29 mouse cellular contexts compared by ENCODE assay signal in genomic region chr12:86988227-86988626, GRCm38 (mm10). TPM values are rescaled to one million over a fixed set of nuclear protein-coding genes. Genes with fewer than 3 reads are reported as not detected.
DNase-seq lines count a peak whose midpoint lies in the region; ATAC-seq and TF ChIP-seq lines count a peak whose summit lies in the region.
"Had no signal": no experiment of that assay in that cellular context is flagged by ENCODE, and none has a peak within 500 bp of the region (broad histone marks: within the 10 kb centered on the region; RNA-seq: fewer than 3 reads in every experiment).

No protein-coding gene starts in this region.

- DNase-seq in forebrain, postnatal 0 days, result no peak
- no peak for DNase-seq in midbrain, embryonic 14.5 days
- no peak for DNase-seq in midbrain, postnatal 0 days (ENCODE audit: low spot score)
- DNase-seq: adrenal gland, adult 2 months; adrenal gland, postnatal 10 days; adrenal gland, postnatal 25 days; B cell, adult 2 months; cerebellum, adult 11 months; cerebellum, adult 18-20 months; cerebellum, adult 8-10 months; cerebellum, adult 9-11 months; cerebellum, postnatal 36 days; embryo, embryonic 11 days had no signal

- no peaks in the 10 kb centered on the region for H3K36me3 ChIP-seq in forebrain, postnatal 0 days (ENCODE audit: insufficient read depth)
- no peaks in the 10 kb centered on the region for H3K36me3 ChIP-seq in forebrain, embryonic 16.5 days (ENCODE audit: control insufficient read depth, insufficient read depth)
- H3K36me3 ChIP-seq in hindbrain, embryonic 15.5 days, result no peaks in the 10 kb centered on the region
- H3K36me3 ChIP-seq in hindbrain, embryonic 16.5 days (ENCODE audit: control insufficient read depth, insufficient read depth, low read length), result no peaks in the 10 kb centered on the region
- H3K36me3 ChIP-seq in midbrain, embryonic 15.5 days (replicated peaks), result no peaks in the 10 kb centered on the region
- H3K36me3 ChIP-seq in midbrain, embryonic 14.5 days (ENCODE audit: control insufficient read depth, insufficient read depth, low read length), result no peaks in the 10 kb centered on the region
- peaks cover 3% of the 10 kb centered on the region; the same call in 1 of the 2 replicates for H3K36me3 ChIP-seq in midbrain, postnatal 0 days (ENCODE audit: insufficient read depth, low read length)
- no peaks in the 10 kb centered on the region for H3K36me3 ChIP-seq in midbrain, embryonic 13.5 days
- H3K36me3 ChIP-seq: embryonic facial prominence, embryonic 13.5 days; embryonic facial prominence, embryonic 15.5 days; forebrain, embryonic 10.5 days; forebrain, embryonic 12.5 days had no signal

- no peaks in the 10 kb centered on the region for H3K27me3 ChIP-seq in forebrain, postnatal 0 days (ENCODE audit: insufficient read depth, low read length)
- H3K27me3 ChIP-seq in forebrain, embryonic 16.5 days (replicated peaks; ENCODE audit: control insufficient read depth, insufficient read depth, low read length), result peaks cover 22% of the 10 kb centered on the region
- peaks cover 27% of the 10 kb centered on the region for H3K27me3 ChIP-seq in hindbrain, embryonic 15.5 days
- H3K27me3 ChIP-seq in hindbrain, embryonic 16.5 days (replicated peaks; ENCODE audit: control insufficient read depth, insufficient read depth, low read length), result peaks cover 15% of the 10 kb centered on the region
- peaks cover 28% of the 10 kb centered on the region for H3K27me3 ChIP-seq in midbrain, embryonic 15.5 days (replicated peaks)
- H3K27me3 ChIP-seq in midbrain, embryonic 14.5 days (ENCODE audit: control insufficient read depth, insufficient read depth, low read length), result peaks cover 49% of the 10 kb centered on the region
- H3K27me3 ChIP-seq in midbrain, postnatal 0 days (ENCODE audit: insufficient read depth, low read length), result peaks cover 7% of the 10 kb centered on the region; the same call in 1 of the 2 replicates
- H3K27me3 ChIP-seq in midbrain, embryonic 13.5 days, result peaks cover 81% of the 10 kb centered on the region

- no peak overlapping the region for H3K9ac ChIP-seq in forebrain, postnatal 0 days
- no peak overlapping the region for H3K9ac ChIP-seq in forebrain, embryonic 16.5 days (replicated peaks; ENCODE audit: low read depth, low read length)
- no peak overlapping the region for H3K9ac ChIP-seq in hindbrain, embryonic 15.5 days
- H3K9ac ChIP-seq in hindbrain, embryonic 16.5 days (ENCODE audit: low read depth, low read length), result no peak overlapping the region; the same call in 1 of the 2 replicates
- H3K9ac ChIP-seq in midbrain, embryonic 15.5 days, result no peak overlapping the region
- no peak overlapping the region for H3K9ac ChIP-seq in midbrain, embryonic 14.5 days (replicated peaks; ENCODE audit: low read length)
- H3K9ac ChIP-seq in midbrain, postnatal 0 days (replicated peaks; ENCODE audit: low read length, poor library complexity, severe bottlenecking), result no peak overlapping the region
- no peak overlapping the region for H3K9ac ChIP-seq in midbrain, embryonic 13.5 days (replicated peaks)
- H3K9ac ChIP-seq: embryonic facial prominence, embryonic 13.5 days; embryonic facial prominence, embryonic 15.5 days; forebrain, embryonic 12.5 days had no signal

- H3K27ac ChIP-seq in forebrain, postnatal 0 days (ENCODE audit: low read depth, low read length), result no peak overlapping the region
- H3K27ac ChIP-seq in forebrain, embryonic 16.5 days (ENCODE audit: low read length), result no peak overlapping the region
- no peak overlapping the region for H3K27ac ChIP-seq in hindbrain, embryonic 15.5 days (replicated peaks)
- H3K27ac ChIP-seq in hindbrain, embryonic 16.5 days (ENCODE audit: low read depth, low read length), result no peak overlapping the region
- no peak overlapping the region for H3K27ac ChIP-seq in midbrain, embryonic 15.5 days
- H3K27ac ChIP-seq in midbrain, embryonic 14.5 days (replicated peaks; ENCODE audit: low read depth, low read length), result no peak overlapping the region
- H3K27ac ChIP-seq in midbrain, postnatal 0 days (ENCODE audit: low read depth, low read length), result no peak overlapping the region
- no peak overlapping the region for H3K27ac ChIP-seq in midbrain, embryonic 13.5 days
- H3K27ac ChIP-seq: embryonic facial prominence, embryonic 13.5 days; embryonic facial prominence, embryonic 15.5 days; forebrain, embryonic 10.5 days; forebrain, embryonic 12.5 days had no signal

- no peak overlapping the region for H3K4me3 ChIP-seq in forebrain, postnatal 0 days (ENCODE audit: low read depth, low read length)
- no peak overlapping the region for H3K4me3 ChIP-seq in forebrain, embryonic 16.5 days (replicated peaks; ENCODE audit: low read length)
- H3K4me3 ChIP-seq in hindbrain, embryonic 15.5 days, result no peak overlapping the region
- no peak overlapping the region for H3K4me3 ChIP-seq in hindbrain, embryonic 16.5 days (ENCODE audit: low read length)
- H3K4me3 ChIP-seq in midbrain, embryonic 15.5 days, result no peak overlapping the region
- H3K4me3 ChIP-seq in midbrain, embryonic 14.5 days (replicated peaks; ENCODE audit: low read depth, low read length), result no peak overlapping the region
- no peak overlapping the region for H3K4me3 ChIP-seq in midbrain, postnatal 0 days (ENCODE audit: low read depth, low read length)
- no peak overlapping the region for H3K4me3 ChIP-seq in midbrain, embryonic 13.5 days (replicated peaks)
- H3K4me3 ChIP-seq: embryonic facial prominence, embryonic 13.5 days; embryonic facial prominence, embryonic 15.5 days; erythroblast, embryonic 14.5 days; forebrain, embryonic 10.5 days; forebrain, embryonic 12.5 days had no signal

- no peak for ATAC-seq in forebrain, postnatal 0 days
- ATAC-seq in forebrain, embryonic 16.5 days, result no peak
- ATAC-seq in hindbrain, embryonic 15.5 days (ENCODE audit: low FRiP score, low read depth), result no peak
- no peak for ATAC-seq in hindbrain, embryonic 16.5 days
- ATAC-seq in midbrain, embryonic 15.5 days (replicated peaks), result no peak
- ATAC-seq in midbrain, embryonic 14.5 days (ENCODE audit: low FRiP score, low TSS enrichment), result no peak
- ATAC-seq in midbrain, postnatal 0 days (ENCODE audit: low FRiP score), result no peak
- no peak for ATAC-seq in midbrain, embryonic 13.5 days
- ATAC-seq: CD4-positive, CD25-positive, alpha-beta regulatory T cell, adult 4 months; forebrain, embryonic 14.5 days had no signal

- no peaks in the 10 kb centered on the region for H3K9me3 ChIP-seq in forebrain, postnatal 0 days (ENCODE audit: low read length)
- no peaks in the 10 kb centered on the region for H3K9me3 ChIP-seq in forebrain, embryonic 16.5 days (ENCODE audit: control insufficient read depth, low read length)
- no peaks in the 10 kb centered on the region for H3K9me3 ChIP-seq in hindbrain, embryonic 15.5 days
- H3K9me3 ChIP-seq in hindbrain, embryonic 16.5 days (ENCODE audit: control insufficient read depth, low read length), result no peaks in the 10 kb centered on the region
- H3K9me3 ChIP-seq in midbrain, embryonic 15.5 days, result no peaks in the 10 kb centered on the region
- no peaks in the 10 kb centered on the region for H3K9me3 ChIP-seq in midbrain, embryonic 14.5 days (ENCODE audit: control insufficient read depth, low read length)
- H3K9me3 ChIP-seq in midbrain, postnatal 0 days (ENCODE audit: low read length), result no peaks in the 10 kb centered on the region
- no peaks in the 10 kb centered on the region for H3K9me3 ChIP-seq in midbrain, embryonic 13.5 days
- H3K9me3 ChIP-seq: embryonic facial prominence, embryonic 13.5 days; embryonic facial prominence, embryonic 15.5 days; forebrain, embryonic 10.5 days; forebrain, embryonic 12.5 days had no signal

- 0 out of 2 replicates have a peak overlapping the region, but pooled peaks have one; percentile 97 for H3K4me2 ChIP-seq in forebrain, postnatal 0 days (ENCODE audit: low read depth)
- H3K4me2 ChIP-seq in forebrain, embryonic 16.5 days (ENCODE audit: low read length), result no peak overlapping the region
- H3K4me2 ChIP-seq in hindbrain, embryonic 15.5 days, result peak overlapping the region; percentile 88
- no peak overlapping the region for H3K4me2 ChIP-seq in hindbrain, embryonic 16.5 days (ENCODE audit: low read length)
- H3K4me2 ChIP-seq in midbrain, embryonic 15.5 days, result 0 out of 2 replicates have a peak overlapping the region, but pooled peaks have one; percentile 83
- no peak overlapping the region; the same call in 1 of the 2 replicates for H3K4me2 ChIP-seq in midbrain, embryonic 14.5 days (ENCODE audit: low read length)
- peak overlapping the region; percentile 90; the same call in 1 of the 2 replicates for H3K4me2 ChIP-seq in midbrain, postnatal 0 days (ENCODE audit: low read depth, low read length, poor library complexity, severe bottlenecking)
- H3K4me2 ChIP-seq in midbrain, embryonic 13.5 days (replicated peaks), result no peak overlapping the region
- H3K4me2 ChIP-seq: embryonic facial prominence, embryonic 13.5 days; embryonic facial prominence, embryonic 15.5 days; forebrain, embryonic 12.5 days had no signal

- H3K4me1 ChIP-seq in forebrain, postnatal 0 days (ENCODE audit: insufficient read depth), result peaks cover 17% of the 10 kb centered on the region
- peaks cover 32% of the 10 kb centered on the region for H3K4me1 ChIP-seq in forebrain, embryonic 16.5 days (replicated peaks; ENCODE audit: control insufficient read depth, insufficient read depth, low read length)
- peaks cover 52% of the 10 kb centered on the region for H3K4me1 ChIP-seq in hindbrain, embryonic 15.5 days (replicated peaks)
- peaks cover 23% of the 10 kb centered on the region for H3K4me1 ChIP-seq in hindbrain, embryonic 16.5 days (ENCODE audit: control insufficient read depth, insufficient read depth, low read depth, low read length)
- peaks cover 50% of the 10 kb centered on the region for H3K4me1 ChIP-seq in midbrain, embryonic 15.5 days
- H3K4me1 ChIP-seq in midbrain, embryonic 14.5 days (ENCODE audit: control insufficient read depth, insufficient read depth, low read length), result peaks cover 24% of the 10 kb centered on the region
- H3K4me1 ChIP-seq in midbrain, postnatal 0 days (ENCODE audit: insufficient read depth, low read length), result peaks cover 31% of the 10 kb centered on the region
- H3K4me1 ChIP-seq in midbrain, embryonic 13.5 days (replicated peaks), result peaks cover 46% of the 10 kb centered on the region

- WGBS in forebrain, postnatal 0 days, result 56% methylated on average over 16 of the region's 16 CpGs
- 55% methylated on average over 16 of the region's 16 CpGs for WGBS in forebrain, embryonic 16.5 days
- WGBS in hindbrain, embryonic 15.5 days, result 56% methylated on average over 16 of the region's 16 CpGs
- WGBS in hindbrain, embryonic 16.5 days, result 53% methylated on average over 16 of the region's 16 CpGs
- 51% methylated on average over 16 of the region's 16 CpGs for WGBS in midbrain, embryonic 15.5 days
- 51% methylated on average over 16 of the region's 16 CpGs for WGBS in midbrain, embryonic 14.5 days
- WGBS in midbrain, postnatal 0 days, result 52% methylated on average over 16 of the region's 16 CpGs
- WGBS in midbrain, embryonic 13.5 days, result 53% methylated on average over 16 of the region's 16 CpGs

- no peak for TF ChIP-seq CTCF in forebrain, postnatal 0 days (IDR thresholded peaks at IDR 0.05; ENCODE audit: low read depth)
- TF ChIP-seq CTCF in midbrain, postnatal 0 days (IDR thresholded peaks at IDR 0.05), result no peak

RNA-seq across cellular contexts. Expression of gene Zdhhc22, which starts 2.0 kb away (rescaled TPM):
- 10.7 and 12.5 TPM in 2 replicates for total RNA-seq in forebrain, postnatal 0 days (2014; rRNA removed)
- polyA plus RNA-seq in forebrain, postnatal 0 days (2015; fragmentation: Nextera tagmentation; extraction: Ambion mirVana), result 12.3 and 21.7 TPM in 2 replicates
- 5.2 and 9.4 TPM in 2 replicates for polyA plus RNA-seq in forebrain, embryonic 16.5 days (2015; fragmentation: Nextera tagmentation; extraction: Ambion mirVana)
- polyA plus RNA-seq in hindbrain, embryonic 15.5 days (2015; fragmentation: Nextera tagmentation; extraction: Ambion mirVana), result 21.8 and 22.0 TPM in 2 replicates
- 23.2 and 26.9 TPM in 2 replicates for polyA plus RNA-seq in hindbrain, embryonic 16.5 days (2015; fragmentation: Nextera tagmentation; extraction: Ambion mirVana)
- 17.8 and 21.8 TPM in 2 replicates for polyA plus RNA-seq in midbrain, embryonic 15.5 days (2015; fragmentation: Nextera tagmentation; extraction: Ambion mirVana)
- 9.0 and 10.7 TPM in 2 replicates for polyA plus RNA-seq in midbrain, embryonic 14.5 days (2014; fragmentation: Nextera tagmentation; extraction: Ambion mirVana)
- 19.4 and 21.9 TPM in 2 replicates for total RNA-seq in midbrain, postnatal 0 days (2014; rRNA removed)
- polyA plus RNA-seq in midbrain, postnatal 0 days (2015; fragmentation: Nextera tagmentation; extraction: Ambion mirVana), result 30.9 and 32.2 TPM in 2 replicates
- 6.0 and 7.1 TPM in 2 replicates for polyA plus RNA-seq in midbrain, embryonic 13.5 days (2015; fragmentation: Nextera tagmentation; extraction: Ambion mirVana)
- total RNA-seq: CH12.LX; common myeloid progenitor, adult 5-6 weeks; ES-E14; MEL had no signal
- polyA plus RNA-seq: erythroblast, embryonic 14.5 days; forebrain, embryonic 10.5 days had no signal

RNA-seq across cellular contexts. Expression of gene Tmem63c, which starts 32.9 kb away (rescaled TPM):
- 20.1 and 21.8 TPM in 2 replicates for total RNA-seq in forebrain, postnatal 0 days (2014; rRNA removed)
- 6.6 and 8.5 TPM in 2 replicates for polyA plus RNA-seq in forebrain, postnatal 0 days (2015; fragmentation: Nextera tagmentation; extraction: Ambion mirVana)
- 6.4 and 11.2 TPM in 2 replicates for polyA plus RNA-seq in forebrain, embryonic 16.5 days (2015; fragmentation: Nextera tagmentation; extraction: Ambion mirVana)
- 10.3 and 11.1 TPM in 2 replicates for polyA plus RNA-seq in hindbrain, embryonic 15.5 days (2015; fragmentation: Nextera tagmentation; extraction: Ambion mirVana)
- 11.0 and 11.9 TPM in 2 replicates for polyA plus RNA-seq in hindbrain, embryonic 16.5 days (2015; fragmentation: Nextera tagmentation; extraction: Ambion mirVana)
- 11.1 and 12.7 TPM in 2 replicates for polyA plus RNA-seq in midbrain, embryonic 15.5 days (2015; fragmentation: Nextera tagmentation; extraction: Ambion mirVana)
- polyA plus RNA-seq in midbrain, embryonic 14.5 days (2014; fragmentation: Nextera tagmentation; extraction: Ambion mirVana), result 9.1 and 13.5 TPM in 2 replicates
- 25.4 and 30.1 TPM in 2 replicates for total RNA-seq in midbrain, postnatal 0 days (2014; rRNA removed)
- polyA plus RNA-seq in midbrain, postnatal 0 days (2015; fragmentation: Nextera tagmentation; extraction: Ambion mirVana), result 10.2 and 10.7 TPM in 2 replicates
- polyA plus RNA-seq in midbrain, embryonic 13.5 days (2015; fragmentation: Nextera tagmentation; extraction: Ambion mirVana), result 3.7 and 4.3 TPM in 2 replicates
- total RNA-seq: common myeloid progenitor, adult 5-6 weeks had no signal
- polyA plus RNA-seq: erythroblast, embryonic 14.5 days had no signal

RNA-seq across cellular contexts. Expression of gene Cipc, which starts 41.4 kb away (rescaled TPM):
- total RNA-seq in forebrain, postnatal 0 days (2014; rRNA removed), result 53.1 and 62.9 TPM in 2 replicates
- polyA plus RNA-seq in forebrain, postnatal 0 days (2015; fragmentation: Nextera tagmentation; extraction: Ambion mirVana), result 28.4 and 38.1 TPM in 2 replicates
- 61.5 and 62.7 TPM in 2 replicates for polyA plus RNA-seq in forebrain, embryonic 16.5 days (2015; fragmentation: Nextera tagmentation; extraction: Ambion mirVana)
- polyA plus RNA-seq in hindbrain, embryonic 15.5 days (2015; fragmentation: Nextera tagmentation; extraction: Ambion mirVana), result 45.1 and 46.1 TPM in 2 replicates
- 43.4 and 49.0 TPM in 2 replicates for polyA plus RNA-seq in hindbrain, embryonic 16.5 days (2015; fragmentation: Nextera tagmentation; extraction: Ambion mirVana)
- 55.0 and 56.0 TPM in 2 replicates for polyA plus RNA-seq in midbrain, embryonic 15.5 days (2015; fragmentation: Nextera tagmentation; extraction: Ambion mirVana)
- polyA plus RNA-seq in midbrain, embryonic 14.5 days (2014; fragmentation: Nextera tagmentation; extraction: Ambion mirVana), result 42.5 and 61.0 TPM in 2 replicates
- 65.7 and 77.5 TPM in 2 replicates for total RNA-seq in midbrain, postnatal 0 days (2014; rRNA removed)
- polyA plus RNA-seq in midbrain, postnatal 0 days (2015; fragmentation: Nextera tagmentation; extraction: Ambion mirVana), result 34.6 and 37.6 TPM in 2 replicates
- polyA plus RNA-seq in midbrain, embryonic 13.5 days (2015; fragmentation: Nextera tagmentation; extraction: Ambion mirVana), result 49.8 and 51.2 TPM in 2 replicates

Comparison
In these comparisons a context has a peak if more than half of its experiments do, and no peak if none do; other contexts are left out.
1. H3K4me2 ChIP-seq: peak in forebrain, postnatal 0 days (single experiment), hindbrain, embryonic 15.5 days (single experiment), midbrain, embryonic 15.5 days (single experiment) and midbrain, postnatal 0 days (single experiment); none in forebrain, embryonic 16.5 days (single experiment), hindbrain, embryonic 16.5 days (single experiment), midbrain, embryonic 14.5 days (single experiment) and midbrain, embryonic 13.5 days (single experiment).